Mouse (Mus musculus) lung, postnatal 0 days (tissue): ENCODE results near the gene Ciao2b. TPM values are rescaled to one million over a fixed set of nuclear protein-coding genes. Genes with fewer than 3 reads are reported as not detected.

Experiments used
- ATAC-seq: fragments of 200-750 bp; cut with Nextera tagmentation; 2 replicates; pipeline ENCODE4 v1.8.0; 2017; ENCODE audit warnings: moderate library complexity
- DNase-seq: peaks from one replicate; pipeline ENCODE4 v3.0.0-alpha.2; 2016; ENCODE audit warnings: low spot score
- H3K27ac ChIP-seq: fragments of 300-500 bp; sonication (generic); 2 replicates; pipeline ENCODE4 v1.5.1; 2014; ENCODE audit warnings: antibody characterized with exemption, mild to moderate bottlenecking, low read length, mixed read lengths
- H3K27me3 ChIP-seq: fragments of 300-500 bp; sonication (generic); replicated peaks from 2 replicates; pipeline ENCODE4 v1.6.1; 2014; ENCODE audit warnings: low read length, mixed read lengths; ENCODE audit not compliant: insufficient read depth
- H3K36me3 ChIP-seq: fragments of 300-500 bp; sonication (generic); 2 replicates; pipeline ENCODE4 v1.6.1; 2014; ENCODE audit warnings: low read length, mixed read lengths; ENCODE audit not compliant: insufficient read depth
- H3K4me1 ChIP-seq: fragments of 300-500 bp; sonication (generic); 2 replicates; pipeline ENCODE4 v1.6.1; 2014; ENCODE audit warnings: antibody characterized with exemption, low read depth, low read length, mixed read lengths; ENCODE audit not compliant: insufficient read depth
- H3K4me2 ChIP-seq: fragments of 300-500 bp; sonication (generic); replicated peaks from 2 replicates; pipeline ENCODE4 v1.6.1; 2014; ENCODE audit warnings: low read depth, mild to moderate bottlenecking, low read length, moderate library complexity, mixed read lengths
- H3K4me3 ChIP-seq: fragments of 300-500 bp; sonication (generic); 2 replicates; pipeline ENCODE4 v1.5.1; 2014; ENCODE audit warnings: low read depth, low read length
- H3K9ac ChIP-seq: fragments of 300-500 bp; sonication (generic); replicated peaks from 2 replicates; pipeline ENCODE4 v1.6.1; 2014; ENCODE audit warnings: low read depth, mild to moderate bottlenecking
- H3K9me3 ChIP-seq: fragments of 300-500 bp; sonication (generic); 2 replicates; pipeline ENCODE4 v1.6.1; 2016; ENCODE audit warnings: low read length, mixed read lengths
- CTCF ChIP-seq: IDR thresholded peaks from 2 replicates; pipeline ENCODE4 v1.5.1; 2016; ENCODE audit warnings: antibody characterized with exemption, mild to moderate bottlenecking
- EP300 ChIP-seq: IDR thresholded peaks from 2 replicates; pipeline ENCODE4 v1.6.1; 2016; ENCODE audit warnings: antibody characterized with exemption, mild to moderate bottlenecking, control low read depth
- WGBS: fragments of 180-500 bp; shearing (Covaris S2); extraction: QIAGEN DNeasy Blood & Tissue Kit; methylation state at CpG from one replicate; pipeline ENCODE4 v1.1.7; 2014; 5-methylcytosine and 5-hydroxymethylcytosine counted together
- polyA plus RNA-seq: library from polyadenylated mRNA; unstranded; fragments of >200 nt; fragmentation: Nextera tagmentation; extraction: Ambion mirVana; gene quantifications from 2 replicates; pipeline ENCODE4 v1.2.1, GENCODE M21; 2015

Ciao2b gene
- polyA plus RNA-seq, 1 experiment from 2014 or later = 72.9 TPM

- H3K36me3 ChIP-seq = 0 out of 2 replicates have a peak, but pooled peaks cover under 1% of the 10 kb centered on the region
- H3K27ac ChIP-seq = no peak overlapping the region
- no peak for DNase-seq
- H3K4me2 ChIP-seq = peak overlapping the region; percentile 65
- H3K4me1 ChIP-seq = peaks cover 12% of the 10 kb centered on the region
- no peaks in the 10 kb centered on the region for H3K9me3 ChIP-seq
- 7% methylated on average over 25 of the region's 25 CpGs for WGBS
- TF ChIP-seq CTCF (no peak), EP300 (no peak)
- H3K27me3 ChIP-seq = no peaks in the 10 kb centered on the region
- peak overlapping the region; percentile 78 for H3K4me3 ChIP-seq
- no peak for ATAC-seq
- peak overlapping the region; percentile 69 for H3K9ac ChIP-seq
These were observed 864 bp downstream of the Ciao2b start for GRCm38 (mm10) chr8:104640831-104641370.

GRCm38 (mm10) chr8:104640241-104640640 is 1.5 kb downstream of the Ciao2b start:
- H3K9me3 ChIP-seq = no peaks in the 10 kb centered on the region
- ATAC-seq (no peak), DNase-seq (no peak)
- peaks cover 12% of the 10 kb centered on the region for H3K4me1 ChIP-seq
- H3K9ac ChIP-seq = no peak overlapping the region; the same call in 1 of the 2 replicates
- no peaks in the 10 kb centered on the region for H3K27me3 ChIP-seq
- no peak overlapping the region for H3K27ac ChIP-seq
- 81% methylated on average over 7 of the region's 7 CpGs for WGBS
- 0 out of 2 replicates have a peak, but pooled peaks cover 6% of the 10 kb centered on the region for H3K36me3 ChIP-seq
- no peak for TF ChIP-seq CTCF
- TF ChIP-seq EP300 = no peak
- H3K4me3 ChIP-seq = no peak overlapping the region
- H3K4me2 ChIP-seq = peak overlapping the region; percentile 65; the same call in 1 of the 2 replicates

- Histone ChIP-seq H3K9ac (no peak overlapping the region), H3K27ac (no peak overlapping the region), H3K27me3 (no peaks in the 10 kb centered on the region), H3K9me3 (no peaks in the 10 kb centered on the region), H3K4me1 (peaks cover 12% of the 10 kb centered on the region), H3K4me2 (no peak overlapping the region), H3K4me3 (no peak overlapping the region), H3K36me3 (0 out of 2 replicates have a peak, but pooled peaks cover 6% of the 10 kb centered on the region)
- ATAC-seq (no peak), DNase-seq (no peak)
- no peak for TF ChIP-seq EP300
- no peak for TF ChIP-seq CTCF
- 87% methylated on average over 6 of the region's 6 CpGs for WGBS
These were observed 3.8 kb downstream of the Ciao2b start for GRCm38 (mm10) chr8:104638010-104638409.

GRCm38 (mm10) chr8:104635004-104635710 is 6.6 kb downstream of the Ciao2b start:
- Histone ChIP-seq H3K9ac (no peak overlapping the region), H3K4me2 (no peak overlapping the region), H3K4me3 (no peak overlapping the region), H3K36me3 (0 out of 2 replicates have a peak, but pooled peaks cover 6% of the 10 kb centered on the region), H3K27me3 (no peaks in the 10 kb centered on the region), H3K9me3 (no peaks in the 10 kb centered on the region), H3K27ac (no peak overlapping the region), H3K4me1 (no peaks in the 10 kb centered on the region)
- DNase-seq (no peak), ATAC-seq (no peak)
- 94% methylated on average over 3 of the region's 3 CpGs for WGBS
- no peak for TF ChIP-seq CTCF
- TF ChIP-seq EP300 = no peak

- WGBS = 50% methylated on average over 9 of the region's 9 CpGs
- no peaks in the 10 kb centered on the region for H3K4me1 ChIP-seq
- H3K9me3 ChIP-seq = no peaks in the 10 kb centered on the region
- no peak overlapping the region for H3K4me3 ChIP-seq
- DNase-seq (no peak), ATAC-seq (no peak)
- no peak overlapping the region for H3K27ac ChIP-seq
- no peak for TF ChIP-seq EP300
- TF ChIP-seq CTCF = no peak
- 0 out of 2 replicates have a peak, but pooled peaks cover 6% of the 10 kb centered on the region for H3K36me3 ChIP-seq
- H3K4me2 ChIP-seq = no peak overlapping the region
- no peak overlapping the region for H3K9ac ChIP-seq
- H3K27me3 ChIP-seq = no peaks in the 10 kb centered on the region
These were observed 8.5 kb downstream of the Ciao2b start for GRCm38 (mm10) chr8:104633156-104633744.

- H3K27me3 ChIP-seq = no peaks in the 10 kb centered on the region
- H3K4me1 ChIP-seq = no peaks in the 10 kb centered on the region
- H3K27ac ChIP-seq = no peak overlapping the region
- WGBS = 65% methylated on average over 6 of the region's 6 CpGs
- no peak overlapping the region for H3K9ac ChIP-seq
- no peak overlapping the region for H3K4me2 ChIP-seq
- ATAC-seq (no peak), DNase-seq (no peak)
- H3K4me3 ChIP-seq = no peak overlapping the region
- H3K9me3 ChIP-seq = no peaks in the 10 kb centered on the region
- H3K36me3 ChIP-seq = 0 out of 2 replicates have a peak, but pooled peaks cover 6% of the 10 kb centered on the region
- no peak for TF ChIP-seq EP300
These were observed 9.3 kb downstream of the Ciao2b start for GRCm38 (mm10) chr8:104632486-104632885.
